In genomic region chr2:158624718-158625222, GRCm38 (mm10) we compare ENCODE assay signal across 8 mouse cellular contexts. TPM values are rescaled to one million over a fixed set of nuclear protein-coding genes. Genes with fewer than 3 reads are reported as not detected.
A peak's percentile ranks its signal among the peaks of the same experiment; 100 is the strongest.
DNase-seq lines count a peak whose midpoint lies in the region; ATAC-seq and TF ChIP-seq lines count a peak whose summit lies in the region.

Gene Actr5 (plus strand): TSS chr2:158624888.

- TF ChIP-seq CTCF in MEL (IDR thresholded peaks at IDR 0.05 in 2 of 3, conservative IDR thresholded peaks at IDR 0.05 in 1 of 3; ENCODE audit: control insufficient read depth in 1 of 3, insufficient read depth in 1 of 3, low read depth in 2 of 3, low read length in 3 of 3, poor library complexity in 1 of 3, severe bottlenecking in 1 of 3), result no peak
- TF ChIP-seq CTCF in cerebellum, adult 2 months (IDR thresholded peaks at IDR 0.05; ENCODE audit: borderline replicate concordance, insufficient read depth, low read depth, low read length), result no peak
- TF ChIP-seq CTCF in forebrain, postnatal 0 days (IDR thresholded peaks at IDR 0.05; ENCODE audit: low read depth), result peak; percentile 27; the same call in 1 of the 2 replicates

- H3K27ac ChIP-seq in MEL (ENCODE audit: control insufficient read depth, low read depth, low read length), result peak within 1 kb of the TSS; percentile 87
- peak within 1 kb of the TSS; percentile 42; the same call in 1 of the 2 replicates for H3K27ac ChIP-seq in cerebellum, adult 2 months (ENCODE audit: insufficient read depth, low read length)
- H3K27ac ChIP-seq in forebrain, postnatal 0 days (ENCODE audit: low read depth, low read length), result peak within 1 kb of the TSS; percentile 74
- peak within 1 kb of the TSS; percentile 92 for H3K27ac ChIP-seq in lung, embryonic 15.5 days

- peak; percentile 93 for ATAC-seq in forebrain, postnatal 0 days
- peak; percentile 97 for ATAC-seq in lung, embryonic 15.5 days (ENCODE audit: borderline replicate concordance, extremely low read depth, low FRiP score, low TSS enrichment)

- peaks cover 12% of the 10 kb centered on the region for H3K79me2 ChIP-seq in MEL (ENCODE audit: control insufficient read depth, insufficient read depth, low read length, poor library complexity)

- TF ChIP-seq RAD21 in MEL (IDR thresholded peaks at IDR 0.05; ENCODE audit: low read depth, low read length), result no peak

- peak within 1 kb of the TSS; percentile 96 to 98 for H3K4me3 ChIP-seq in MEL (ENCODE audit: control insufficient read depth in 1 of 2, insufficient read depth in 1 of 2, low read depth in 2 of 2, low read length in 2 of 2)
- H3K4me3 ChIP-seq in cerebellum, adult 2 months (replicated peaks; ENCODE audit: insufficient read depth, low read depth, low read length), result peak within 1 kb of the TSS; percentile 77
- peak within 1 kb of the TSS; percentile 77 for H3K4me3 ChIP-seq in forebrain, postnatal 0 days (ENCODE audit: low read depth, low read length)
- peak within 1 kb of the TSS; percentile 80 for H3K4me3 ChIP-seq in lung, embryonic 15.5 days

- peak; percentile 97 for DNase-seq in MEL (ENCODE audit: low read depth, low spot score)
- DNase-seq in cerebellum, adult 2 months, result peak; percentile 90 to 93
- peak; percentile 96 for DNase-seq in forebrain, postnatal 0 days
- DNase-seq in heart, postnatal 4 days, result peak; percentile 95
- DNase-seq in layer of hippocampus, adult 8-10 months (ENCODE audit: low spot score in 2 of 2), result peak; percentile 89 to 90
- peak; percentile 87 for DNase-seq in ovary, adult 18-20 months (ENCODE audit: low spot score)
- peak; percentile 97 for DNase-seq in thymus, postnatal 0 days (ENCODE audit: low spot score)

- H3K9me3 ChIP-seq in MEL (replicated peaks; ENCODE audit: insufficient read depth, low read length), result no peaks in the 10 kb centered on the region
- no peaks in the 10 kb centered on the region for H3K9me3 ChIP-seq in forebrain, postnatal 0 days (ENCODE audit: low read length)
- H3K9me3 ChIP-seq in lung, embryonic 15.5 days, result no peaks in the 10 kb centered on the region

- H3K27me3 ChIP-seq in MEL (ENCODE audit: control insufficient read depth in 1 of 2, insufficient read depth in 2 of 2, low read length in 2 of 2), result no peaks in the 10 kb centered on the region; a peak in 1 of 4 replicates
- no peaks in the 10 kb centered on the region for H3K27me3 ChIP-seq in cerebellum, adult 2 months (ENCODE audit: control insufficient read depth, insufficient read depth, low read length)
- no peaks in the 10 kb centered on the region for H3K27me3 ChIP-seq in forebrain, postnatal 0 days (ENCODE audit: insufficient read depth, low read length)
- H3K27me3 ChIP-seq in lung, embryonic 15.5 days, result peaks cover 23% of the 10 kb centered on the region

- TF ChIP-seq POLR2A in MEL (IDR thresholded peaks at IDR 0.05; ENCODE audit: control insufficient read depth in 1 of 2, insufficient read depth in 1 of 2, low read depth in 1 of 2, low read length in 2 of 2, poor library complexity in 1 of 2), result peak in 1 of 2 experiments; percentile 77; a peak in 2 of 4 replicates
- peak; percentile 58; the same call in 1 of the 2 replicates for TF ChIP-seq POLR2A in cerebellum, adult 2 months (IDR thresholded peaks at IDR 0.05; ENCODE audit: borderline replicate concordance, insufficient read depth, low read length)

- H3K4me2 ChIP-seq in forebrain, postnatal 0 days (ENCODE audit: low read depth), result peak within 1 kb of the TSS; percentile 80
- H3K4me2 ChIP-seq in lung, embryonic 15.5 days, result peak within 1 kb of the TSS; percentile 73

- no peak for TF ChIP-seq EP300 in MEL (IDR thresholded peaks at IDR 0.05; ENCODE audit: low read depth in 1 of 2, low read length in 2 of 2)

- H3K36me3 ChIP-seq in MEL (ENCODE audit: control insufficient read depth in 1 of 2, insufficient read depth in 2 of 2, low read length in 2 of 2), result peaks cover 0 to 5% of the 10 kb centered on the region in 2 experiments; a peak in 3 of 4 replicates
- peaks cover 13% of the 10 kb centered on the region; the same call in 1 of the 2 replicates for H3K36me3 ChIP-seq in forebrain, postnatal 0 days (ENCODE audit: insufficient read depth)
- peaks cover 25% of the 10 kb centered on the region for H3K36me3 ChIP-seq in lung, embryonic 15.5 days

- peak within 1 kb of the TSS; percentile 83 for H3K9ac ChIP-seq in MEL (ENCODE audit: control insufficient read depth, low read depth, low read length, poor library complexity, severe bottlenecking)
- peak within 1 kb of the TSS; percentile 87 for H3K9ac ChIP-seq in forebrain, postnatal 0 days
- peak within 1 kb of the TSS; percentile 66 for H3K9ac ChIP-seq in lung, embryonic 15.5 days

- WGBS in cerebellum, adult 2 months, result under 1% methylated on average over 39 of the region's 39 CpGs
- WGBS in forebrain, postnatal 0 days, result 5% methylated on average over 39 of the region's 39 CpGs
- WGBS in lung, embryonic 15.5 days, result 0% methylated on average over 39 of the region's 39 CpGs

- peaks cover 0 to 3% of the 10 kb centered on the region in 2 experiments; a peak in 1 of 4 replicates for H3K4me1 ChIP-seq in MEL (ENCODE audit: control insufficient read depth in 1 of 2, insufficient read depth in 2 of 2, low read length in 2 of 2)
- H3K4me1 ChIP-seq in cerebellum, adult 2 months (ENCODE audit: control insufficient read depth, insufficient read depth, low read length), result peaks cover 4% of the 10 kb centered on the region; the same call in 1 of the 2 replicates
- peaks cover 11% of the 10 kb centered on the region; the same call in 1 of the 2 replicates for H3K4me1 ChIP-seq in forebrain, postnatal 0 days (ENCODE audit: insufficient read depth)
- peaks cover 15% of the 10 kb centered on the region for H3K4me1 ChIP-seq in lung, embryonic 15.5 days

TF ChIP-seq in MEL, 35 proteins besides CTCF, POLR2A, EP300 and RAD21:
- TF ChIP-seq MXI1 (IDR thresholded peaks at IDR 0.05; ENCODE audit: low read depth, low read length), result peak; percentile 57; the same call in 1 of the 2 replicates
- TF ChIP-seq JUND (IDR thresholded peaks at IDR 0.05; ENCODE audit: low read depth, low read length), result no peak
- 0 out of 2 replicates have a peak, but pooled peaks have one; percentile 36 for TF ChIP-seq UBTF (IDR thresholded peaks at IDR 0.05; ENCODE audit: borderline replicate concordance, insufficient read depth, low read depth, low read length)
- no peak for TF ChIP-seq SMC3 (IDR thresholded peaks at IDR 0.05; ENCODE audit: low read depth, low read length)
- TF ChIP-seq SIN3A (IDR thresholded peaks at IDR 0.05; ENCODE audit: low read length), result peak; percentile 61
- TF ChIP-seq RCOR1 (IDR thresholded peaks at IDR 0.05; ENCODE audit: low read depth, low read length), result no peak
- 0 out of 2 replicates have a peak, but pooled peaks have one; percentile 34 for TF ChIP-seq ZMIZ1 (IDR thresholded peaks at IDR 0.05; ENCODE audit: low read depth, low read length)
- TF ChIP-seq TCF12 (IDR thresholded peaks at IDR 0.05; ENCODE audit: low read depth, low read length), result no peak
- peak; percentile 83 for TF ChIP-seq NELFE (IDR thresholded peaks at IDR 0.05; ENCODE audit: low read depth, low read length)
- peak; percentile 84 for TF ChIP-seq TBP (IDR thresholded peaks at IDR 0.05; ENCODE audit: low read depth, low read length)
- peak; percentile 61; the same call in 1 of the 2 replicates for TF ChIP-seq HCFC1 (IDR thresholded peaks at IDR 0.05; ENCODE audit: low read depth, low read length)

RNA-seq across cellular contexts. Expression of gene Actr5, which starts in this region (rescaled TPM):
- 16.2 and 17.0 TPM in 2 replicates for total RNA-seq in MEL (2012; rRNA removed)
- 10 to 100 TPM in 1 of 2 experiments, not detected in 1; 20.8 TPM for polyA plus RNA-seq in MEL (2012; ENCODE audit: insufficient read depth in 1 of 2, insufficient read length in 2 of 2, low read depth in 1 of 2, low replicate concordance in 2 of 2, missing spikeins in 1 of 2)
- polyA plus RNA-seq in cerebellum, adult 2 months (2012; rRNA removed), result 7.2 and 7.5 TPM in 2 replicates
- 16.5 and 30.8 TPM in 2 replicates for total RNA-seq in forebrain, postnatal 0 days (2014; rRNA removed)
- polyA plus RNA-seq in forebrain, postnatal 0 days (2015; fragmentation: Nextera tagmentation; extraction: Ambion mirVana), result 8.0 and 8.2 TPM in 2 replicates
- total RNA-seq in heart, postnatal 4 days (2021), result 1 to 10 TPM; 9.0 to 9.4 TPM
- total RNA-seq in layer of hippocampus, adult 8-10 months (2022), result 10 to 100 TPM; 14.3 to 15.1 (median 14.7) TPM
- polyA plus RNA-seq in lung, embryonic 15.5 days (2015; fragmentation: Nextera tagmentation; extraction: Ambion mirVana), result 10.1 and 11.1 TPM in 2 replicates
- 16.1 and 18.4 TPM in 2 replicates for polyA plus RNA-seq in thymus, postnatal 0 days (2015; fragmentation: Nextera tagmentation; extraction: Ambion mirVana)

Comparison
In these comparisons a context has a peak if more than half of its experiments do, and no peak if none do; other contexts are left out.
1. Peak in every context shown above with its lines: DNase-seq, ATAC-seq, H3K4me3 ChIP-seq and H3K27ac ChIP-seq.
2. H3K27ac ChIP-seq: peak in every context shown above with its lines; median percentile 92 in lung, embryonic 15.5 days; 87 in MEL; 74 in forebrain, postnatal 0 days; 42 in cerebellum, adult 2 months.